Mouse (Mus musculus) neural tube, embryonic 12.5 days (tissue): ENCODE measurements around the gene Tmem56. TPM values are rescaled to one million over a fixed set of nuclear protein-coding genes. Genes with fewer than 3 reads are reported as not detected.
A peak's percentile ranks its signal among the peaks of the same experiment; 100 is the strongest.

Experiments
- ATAC-seq: fragments of 200-750 bp; cut with Nextera tagmentation; 2 replicates; pipeline ENCODE4 v1.8.0; 2017; ENCODE audit warnings: low read depth, mild to moderate bottlenecking, moderate TSS enrichment, moderate library complexity; ENCODE audit not compliant: low FRiP score
- H3K27ac ChIP-seq: fragments of 300-500 bp; sonication (generic); 2 replicates; pipeline ENCODE4 v1.5.1; 2016
- H3K27me3 ChIP-seq: fragments of 300-500 bp; sonication (generic); replicated peaks from 2 replicates; pipeline ENCODE4 v1.6.1; 2016; ENCODE audit warnings: mild to moderate bottlenecking
- H3K36me3 ChIP-seq: fragments of 300-500 bp; sonication (generic); 2 replicates; pipeline ENCODE4 v1.6.1; 2016; ENCODE audit warnings: mild to moderate bottlenecking
- H3K4me1 ChIP-seq: fragments of 300-500 bp; sonication (generic); 2 replicates; pipeline ENCODE4 v1.6.1; 2016
- H3K4me2 ChIP-seq: fragments of 300-500 bp; sonication (generic); replicated peaks from 2 replicates; pipeline ENCODE4 v1.6.1; 2016; ENCODE audit warnings: mild to moderate bottlenecking
- H3K4me3 ChIP-seq: fragments of 300-500 bp; sonication (generic); 2 replicates; pipeline ENCODE4 v1.5.1; 2016
- H3K9ac ChIP-seq: fragments of 300-500 bp; sonication (generic); 2 replicates; pipeline ENCODE4 v1.6.1; 2016; ENCODE audit warnings: mild to moderate bottlenecking
- H3K9me3 ChIP-seq: fragments of 300-500 bp; sonication (generic); 2 replicates; pipeline ENCODE4 v1.6.1; 2016; ENCODE audit warnings: mild to moderate bottlenecking
- WGBS: fragments of 180-500 bp; shearing (Covaris S2); methylation state at CpG from one replicate; pipeline ENCODE4 v1.1.7; 2016; 5-methylcytosine and 5-hydroxymethylcytosine counted together
- polyA plus RNA-seq: library from polyadenylated mRNA; unstranded; fragments of >200 nt; fragmentation: Nextera tagmentation; extraction: Ambion mirVana; gene quantifications from 2 replicates; pipeline ENCODE4 v1.2.1, GENCODE M21; 2016

Gene Tmem56
- polyA plus RNA-seq, 1 experiment from 2014 or later: 0.60 TPM

DNA sequence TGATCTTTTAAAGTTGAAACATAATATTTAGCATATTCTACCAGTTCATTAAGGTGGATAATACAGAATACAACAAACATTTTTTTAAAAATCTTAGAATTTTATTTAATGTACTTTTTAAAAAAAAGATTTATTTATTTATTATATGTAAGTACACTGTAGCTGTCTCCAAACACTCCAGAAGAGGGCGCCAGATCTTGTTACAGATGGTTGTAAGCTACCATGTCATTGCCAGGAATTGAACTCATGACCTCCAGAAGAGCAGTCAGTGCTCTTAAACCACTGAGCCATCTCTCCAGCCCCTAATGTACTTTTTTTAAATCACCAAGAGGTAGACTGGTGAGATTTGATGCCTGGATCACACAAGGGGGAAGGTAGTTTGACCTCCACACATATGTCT, 70.7 kb downstream of the Tmem56 start:
- Histone ChIP-seq H3K27ac (no peak overlapping the region), H3K4me1 (peaks cover 7% of the 10 kb centered on the region; the same call in 1 of the 2 replicates), H3K36me3 (no peaks in the 10 kb centered on the region), H3K4me2 (no peak overlapping the region), H3K4me3 (no peak overlapping the region), H3K9ac (no peak overlapping the region), H3K27me3 (no peaks in the 10 kb centered on the region), H3K9me3 (no peaks in the 10 kb centered on the region)
- WGBS: 45% methylated on average over 1 of the region's 1 CpGs
- no peak for ATAC-seq

DNA sequence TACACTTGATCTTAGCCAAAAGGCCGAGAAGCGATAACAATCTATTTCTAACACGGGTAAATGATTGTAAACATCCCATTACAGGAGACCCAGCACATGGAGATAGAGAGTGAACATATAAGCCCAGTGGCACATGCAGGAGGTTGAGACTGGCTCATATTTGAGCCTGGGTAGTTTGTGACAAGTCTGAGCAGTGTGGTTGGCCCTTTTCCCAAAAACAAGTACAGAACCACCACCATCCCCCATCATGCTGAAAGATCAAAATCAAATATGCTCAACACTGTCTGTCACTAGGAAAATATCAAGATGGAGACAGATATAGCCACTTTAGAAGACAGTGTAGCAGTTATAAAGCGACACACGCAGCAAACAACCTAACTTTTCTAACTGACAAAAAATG, 73.9 kb downstream of the Tmem56 start:
- Histone ChIP-seq H3K9ac (no peak overlapping the region), H3K4me2 (no peak overlapping the region), H3K4me1 (no peaks in the 10 kb centered on the region)

DNA sequence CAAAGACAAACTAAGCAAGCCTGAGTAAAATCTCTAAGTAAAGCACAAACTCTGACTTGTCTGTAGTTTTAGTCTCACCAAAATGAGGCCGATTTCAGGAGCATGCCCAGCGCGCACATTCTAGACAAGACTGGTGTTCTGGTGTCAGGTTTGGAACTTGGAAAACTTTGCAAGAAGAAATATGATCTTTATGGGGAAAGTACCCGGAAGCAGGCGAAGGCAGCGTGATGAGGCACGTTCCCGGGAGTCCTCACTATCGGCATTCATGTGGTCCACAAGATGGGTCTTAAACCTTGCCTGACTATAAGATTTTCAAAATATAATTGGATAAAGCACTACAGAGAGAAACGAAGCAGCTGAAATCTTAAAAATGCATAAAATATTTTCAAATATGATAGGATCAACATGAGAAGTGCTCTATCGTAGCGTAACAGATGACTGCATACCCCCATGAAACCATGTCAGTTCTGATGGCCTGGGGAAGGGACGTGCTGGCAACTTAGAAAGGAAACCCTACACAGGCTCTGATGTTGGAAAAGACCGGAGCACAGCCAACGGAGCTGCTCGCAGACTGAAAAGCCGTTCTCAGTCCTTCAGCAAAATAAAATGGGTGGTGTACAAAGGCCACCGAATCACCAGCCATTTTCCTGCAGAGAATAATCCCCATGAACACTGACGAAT, 76.6 kb downstream of the Tmem56 start:
- no peak for ATAC-seq
- 92% methylated on average over 19 of the region's 19 CpGs for WGBS
- H3K9me3 ChIP-seq: no peaks in the 10 kb centered on the region

More for the DNA sequence above, 73.9 kb downstream of the Tmem56 start:
- H3K27me3 ChIP-seq: no peaks in the 10 kb centered on the region
- H3K4me3 ChIP-seq: no peak overlapping the region
- H3K36me3 ChIP-seq: no peaks in the 10 kb centered on the region
- no peak overlapping the region for H3K27ac ChIP-seq
- H3K9me3 ChIP-seq: no peaks in the 10 kb centered on the region
- 95% methylated on average over 5 of the region's 5 CpGs for WGBS
- ATAC-seq: no peak

DNA sequence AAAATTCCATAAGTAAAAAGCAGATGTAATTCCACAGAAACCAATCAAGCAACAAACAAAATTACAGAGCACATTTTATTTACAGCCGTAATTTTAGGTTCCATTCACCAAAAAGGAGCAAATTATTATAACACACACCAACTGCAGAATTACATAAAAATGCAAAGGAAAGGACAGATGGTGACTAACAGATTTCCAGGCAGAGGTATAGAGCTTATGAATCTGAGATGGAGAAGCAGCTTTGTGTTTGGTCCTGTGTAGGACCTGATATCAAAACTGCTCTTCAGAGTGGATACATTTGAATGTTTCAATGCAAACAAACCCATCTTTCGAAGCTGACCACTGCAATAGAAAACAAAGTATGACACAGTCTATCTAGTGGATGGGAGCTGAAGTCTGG, 80.3 kb downstream of the Tmem56 start:
- Histone ChIP-seq H3K4me1 (no peaks in the 10 kb centered on the region), H3K9ac (no peak overlapping the region), H3K4me3 (no peak overlapping the region), H3K4me2 (no peak overlapping the region), H3K27me3 (no peaks in the 10 kb centered on the region), H3K27ac (no peak overlapping the region), H3K9me3 (no peaks in the 10 kb centered on the region), H3K36me3 (no peaks in the 10 kb centered on the region)
- 85% methylated on average over 2 of the region's 2 CpGs for WGBS
- ATAC-seq: no peak

More for the DNA sequence above, 76.6 kb downstream of the Tmem56 start:
- H3K4me3 ChIP-seq: no peak overlapping the region
- no peaks in the 10 kb centered on the region for H3K4me1 ChIP-seq
- no peak overlapping the region for H3K4me2 ChIP-seq
- no peak overlapping the region for H3K27ac ChIP-seq
- no peak overlapping the region for H3K9ac ChIP-seq
- no peaks in the 10 kb centered on the region for H3K36me3 ChIP-seq
- no peaks in the 10 kb centered on the region for H3K27me3 ChIP-seq

DNA sequence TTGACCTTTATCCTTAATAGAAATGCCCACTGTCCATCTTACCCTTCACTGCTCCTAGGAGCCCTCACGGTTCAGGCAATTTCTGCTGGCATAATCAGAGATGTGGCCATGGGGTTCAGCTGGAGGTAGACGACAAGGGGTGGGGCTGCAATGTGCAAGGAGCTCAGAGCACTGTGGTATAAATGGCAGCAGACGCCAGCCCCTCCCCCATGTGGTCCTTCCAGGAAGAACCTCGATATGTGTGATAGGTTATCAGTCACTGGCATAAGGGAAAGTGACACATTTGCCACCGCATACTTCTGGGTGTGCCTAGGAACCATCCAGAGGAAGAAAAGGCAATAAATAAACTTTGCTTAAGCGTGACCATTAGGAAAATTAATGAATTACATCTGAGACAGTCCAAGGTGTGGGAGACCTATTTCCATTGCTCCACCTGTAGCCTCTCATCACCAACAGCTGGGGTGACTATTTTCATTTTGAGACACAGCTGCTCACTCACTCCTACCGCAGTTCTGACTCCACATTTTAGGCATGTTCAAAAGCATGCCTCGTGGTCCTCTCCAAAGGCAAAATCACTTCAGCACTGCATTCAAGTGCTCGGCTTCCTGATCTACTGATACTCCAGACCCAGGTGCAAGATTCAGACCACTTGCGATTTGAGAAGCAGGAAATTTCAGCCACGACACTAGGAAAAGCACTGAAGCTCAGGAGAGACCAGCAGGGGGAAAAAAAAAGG, 81.7 kb downstream of the Tmem56 start:
- 64% methylated on average over 11 of the region's 11 CpGs for WGBS
- ATAC-seq: peak; percentile 44; the same call in 1 of the 2 replicates

DNA sequence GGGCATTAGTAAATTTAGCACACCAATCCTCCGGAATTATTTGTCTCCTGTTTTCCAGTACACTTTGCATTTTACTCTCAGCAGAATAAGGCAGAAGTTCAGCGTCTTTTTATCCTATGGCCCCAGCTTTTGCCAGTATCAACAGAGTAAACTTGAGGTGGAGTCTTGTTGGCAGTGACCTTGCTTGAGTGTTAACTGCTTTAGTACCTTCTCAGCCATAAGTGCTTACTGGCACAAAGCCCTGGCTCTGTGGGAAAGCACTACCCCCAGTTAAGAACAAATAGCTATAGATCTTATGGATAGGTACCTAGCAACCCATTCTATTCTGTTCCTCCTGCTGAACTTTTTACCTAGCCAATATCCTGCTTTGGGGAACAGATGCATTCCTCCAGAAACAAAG, 93.7 kb downstream of the Tmem56 start:
- H3K27me3 ChIP-seq: no peaks in the 10 kb centered on the region
- ATAC-seq: no peak
- 91% methylated on average over 2 of the region's 2 CpGs for WGBS
- H3K9ac ChIP-seq: no peak overlapping the region
- no peak overlapping the region for H3K4me3 ChIP-seq
- H3K27ac ChIP-seq: no peak overlapping the region
- no peaks in the 10 kb centered on the region for H3K9me3 ChIP-seq
- no peaks in the 10 kb centered on the region for H3K4me1 ChIP-seq
- H3K36me3 ChIP-seq: no peaks in the 10 kb centered on the region
- no peak overlapping the region for H3K4me2 ChIP-seq

More for the DNA sequence above, 81.7 kb downstream of the Tmem56 start:
- Histone ChIP-seq H3K9me3 (no peaks in the 10 kb centered on the region), H3K27me3 (no peaks in the 10 kb centered on the region), H3K4me1 (no peaks in the 10 kb centered on the region), H3K4me3 (no peak overlapping the region), H3K4me2 (no peak overlapping the region), H3K27ac (no peak overlapping the region), H3K9ac (no peak overlapping the region), H3K36me3 (no peaks in the 10 kb centered on the region)

DNA sequence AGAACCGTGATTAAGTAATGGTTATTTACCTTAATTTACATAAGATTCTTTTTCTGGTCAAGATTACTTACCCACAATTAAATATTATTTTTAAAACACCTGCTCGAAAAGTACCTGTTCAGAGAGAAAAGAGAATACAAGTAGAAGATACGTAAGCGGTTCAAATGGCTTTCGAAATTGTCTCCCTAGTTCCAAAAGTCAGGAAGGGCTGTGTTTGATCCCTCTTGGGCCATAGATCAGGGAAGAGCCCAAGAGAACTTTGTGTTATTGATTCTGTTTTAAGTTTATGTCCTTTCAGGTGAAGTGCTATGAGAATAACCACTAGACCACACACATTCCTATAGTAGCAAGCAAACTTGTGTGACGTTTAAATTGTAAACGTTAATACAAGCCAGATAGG, 95.4 kb downstream of the Tmem56 start:
- H3K4me2 ChIP-seq: no peak overlapping the region
- H3K36me3 ChIP-seq: no peaks in the 10 kb centered on the region
- H3K27me3 ChIP-seq: no peaks in the 10 kb centered on the region
- H3K27ac ChIP-seq: no peak overlapping the region
- H3K9ac ChIP-seq: no peak overlapping the region
- H3K4me3 ChIP-seq: no peak overlapping the region
- no peaks in the 10 kb centered on the region for H3K9me3 ChIP-seq
- WGBS: 91% methylated on average over 7 of the region's 7 CpGs
- H3K4me1 ChIP-seq: no peaks in the 10 kb centered on the region
- ATAC-seq: no peak

DNA sequence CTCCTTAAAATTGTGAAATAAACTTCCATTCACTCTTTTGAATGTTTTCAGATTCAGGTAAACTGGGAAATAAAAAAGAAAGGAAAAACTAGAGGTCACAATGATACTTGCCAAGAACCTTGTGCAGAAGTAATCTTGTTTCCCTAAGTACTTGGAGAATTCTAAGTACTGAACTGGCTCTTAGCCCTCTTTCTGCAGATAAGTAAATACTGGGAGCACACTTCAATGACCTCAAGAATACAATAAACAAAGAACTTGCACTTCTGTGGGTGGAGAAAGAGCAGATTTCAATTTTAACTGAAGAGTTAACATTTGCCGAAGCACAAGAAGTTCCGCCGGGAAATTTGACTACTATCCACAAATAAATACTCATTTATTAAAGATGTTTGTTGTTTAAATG, 96.0 kb downstream of the Tmem56 start:
- WGBS: 87% methylated on average over 3 of the region's 3 CpGs
- H3K27ac ChIP-seq: no peak overlapping the region
- H3K4me1 ChIP-seq: no peaks in the 10 kb centered on the region
- no peak overlapping the region for H3K9ac ChIP-seq
- no peaks in the 10 kb centered on the region for H3K36me3 ChIP-seq
- ATAC-seq: no peak
- H3K9me3 ChIP-seq: no peaks in the 10 kb centered on the region
- no peaks in the 10 kb centered on the region for H3K27me3 ChIP-seq
- H3K4me3 ChIP-seq: no peak overlapping the region
- no peak overlapping the region for H3K4me2 ChIP-seq

DNA sequence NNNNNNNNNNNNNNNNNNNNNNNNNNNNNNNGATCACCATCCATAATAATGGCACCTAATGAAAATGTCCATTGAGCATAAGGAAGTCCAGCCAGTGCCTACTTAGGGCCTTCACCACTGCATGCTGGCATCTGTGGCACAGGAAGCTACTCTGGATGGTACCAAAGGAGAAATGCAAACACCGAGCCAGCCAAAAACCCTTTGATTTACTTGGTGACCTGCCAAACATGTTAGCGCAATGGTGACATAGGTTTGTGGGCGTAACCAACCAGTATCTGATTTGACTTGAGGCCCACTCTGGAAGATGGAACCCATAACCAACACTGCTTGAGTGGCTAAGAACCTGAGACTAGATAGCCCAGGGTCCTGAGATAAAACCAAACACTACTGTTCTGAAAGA, 97.7 kb downstream of the Tmem56 start:
- Histone ChIP-seq H3K27me3 (no peaks in the 10 kb centered on the region), H3K27ac (no peak overlapping the region), H3K4me1 (no peaks in the 10 kb centered on the region), H3K4me3 (no peak overlapping the region), H3K9me3 (no peaks in the 10 kb centered on the region), H3K9ac (no peak overlapping the region), H3K4me2 (no peak overlapping the region), H3K36me3 (no peaks in the 10 kb centered on the region)
- WGBS: 94% methylated on average over 3 of the region's 3 CpGs
- ATAC-seq: no peak

DNA sequence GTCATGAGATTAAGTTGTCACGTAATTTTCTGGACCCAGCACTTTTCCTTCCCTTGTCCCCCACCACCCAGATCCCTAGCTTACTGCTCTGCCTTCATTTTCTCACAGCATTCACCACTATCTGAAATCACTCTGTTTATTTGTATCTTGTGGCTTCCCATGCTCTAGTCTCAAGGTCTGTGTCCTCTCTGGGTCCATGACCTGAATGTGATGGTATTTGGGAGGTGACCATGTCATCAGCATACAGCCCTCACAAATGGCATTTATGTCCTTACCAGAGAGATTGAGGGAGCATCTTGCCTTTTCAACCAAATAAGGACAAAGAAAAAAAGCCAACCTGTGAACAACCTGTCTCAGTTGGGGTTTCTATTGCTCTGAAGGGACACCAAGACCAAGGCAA, 106.9 kb downstream of the Tmem56 start:
- Histone ChIP-seq H3K27me3 (no peaks in the 10 kb centered on the region), H3K4me3 (no peak overlapping the region), H3K36me3 (no peaks in the 10 kb centered on the region), H3K4me1 (no peaks in the 10 kb centered on the region), H3K4me2 (no peak overlapping the region), H3K9ac (no peak overlapping the region), H3K9me3 (no peaks in the 10 kb centered on the region), H3K27ac (no peak overlapping the region)
- 98% methylated on average over 1 of the region's 1 CpGs for WGBS
- no peak for ATAC-seq

DNA sequence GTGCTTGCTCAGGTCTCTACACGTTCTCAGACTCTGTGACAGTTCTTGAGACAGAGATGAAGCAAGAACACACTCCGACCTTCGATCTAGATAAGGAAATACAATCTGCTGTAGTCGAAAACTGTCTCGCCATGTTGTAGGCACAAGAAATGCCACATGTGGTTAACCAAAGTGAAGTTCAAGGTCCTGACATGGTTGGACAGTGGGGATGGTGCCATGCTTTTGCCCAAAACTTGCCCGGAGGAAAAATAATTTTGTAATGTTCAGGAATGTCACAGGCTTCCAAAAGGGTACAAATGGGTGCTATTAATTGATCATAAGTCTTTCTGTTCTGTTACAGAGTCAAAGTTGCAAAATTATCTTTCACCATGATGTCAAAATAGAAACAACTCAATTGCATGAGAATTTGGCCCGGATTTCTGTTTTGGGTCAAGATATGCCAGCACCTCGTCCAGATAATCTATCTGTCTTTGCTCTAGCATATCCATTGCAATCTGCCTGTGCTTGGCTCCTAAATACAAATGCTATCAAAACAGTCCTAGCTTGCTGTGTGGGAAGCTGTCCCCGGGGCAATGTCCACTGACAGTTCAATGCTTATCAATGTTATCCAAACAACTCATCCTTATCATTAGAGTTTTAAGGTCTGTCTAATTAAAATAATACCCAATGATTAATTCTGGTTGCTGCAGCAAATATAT, 108.5 kb downstream of the Tmem56 start:
- no peak overlapping the region for H3K4me2 ChIP-seq
- 85% methylated on average over 9 of the region's 9 CpGs for WGBS
- H3K36me3 ChIP-seq: no peaks in the 10 kb centered on the region
- no peaks in the 10 kb centered on the region for H3K27me3 ChIP-seq
- no peak for ATAC-seq
- H3K4me1 ChIP-seq: peaks cover 4% of the 10 kb centered on the region; the same call in 1 of the 2 replicates
- no peak overlapping the region for H3K4me3 ChIP-seq
- no peak overlapping the region for H3K9ac ChIP-seq
- no peaks in the 10 kb centered on the region for H3K9me3 ChIP-seq
- H3K27ac ChIP-seq: no peak overlapping the region

DNA sequence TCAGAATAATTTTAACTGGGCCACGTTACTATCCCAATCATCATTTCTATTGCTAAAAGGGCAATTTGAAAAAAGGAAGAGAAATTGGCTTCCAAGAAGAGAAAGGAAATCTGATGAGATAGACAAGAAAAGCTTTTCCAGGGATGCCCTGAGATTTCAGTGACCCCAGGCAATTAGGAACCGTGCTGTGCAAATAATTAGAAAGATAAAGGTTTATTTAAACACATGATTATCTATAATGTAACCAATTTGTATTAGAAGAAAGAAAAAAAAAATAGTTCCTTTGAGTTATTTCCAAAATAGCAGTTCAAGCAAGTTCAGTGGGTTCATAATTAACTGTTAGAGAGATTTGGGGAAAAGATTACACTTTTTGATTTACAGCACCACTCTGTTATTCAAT, 110.2 kb downstream of the Tmem56 start:
- Histone ChIP-seq H3K36me3 (no peaks in the 10 kb centered on the region), H3K9ac (no peak overlapping the region), H3K4me3 (no peak overlapping the region), H3K4me2 (no peak overlapping the region), H3K27me3 (no peaks in the 10 kb centered on the region), H3K9me3 (no peaks in the 10 kb centered on the region), H3K27ac (no peak overlapping the region), H3K4me1 (peaks cover 5% of the 10 kb centered on the region; the same call in 1 of the 2 replicates)
- 92% methylated on average over 2 of the region's 2 CpGs for WGBS
- ATAC-seq: no peak
